Mouse (Mus musculus): ENCODE measurements around the gene Gm21093. TPM values are rescaled to one million over a fixed set of nuclear protein-coding genes. Genes with fewer than 3 reads are reported as not detected.
"Not testable (repeated sequence)": the region's sequence is repeated elsewhere in the genome, so short reads cannot be mapped to it uniquely, and the experiment has no call there.

Gm21093 gene
- polyA plus RNA-seq (2012; rRNA removed), result not detected in 2 replicates

- not testable (repeated sequence) for DNase-seq (ENCODE audit: low read depth, low spot score)
- no CpG with 5 or more reads among the region's 8 CpGs for WGBS
Measured at GRCm38 (mm10) chr4:42034626-42035025, at the start of gene Gm21093. Gene Gm21093, minus strand, starts transcription at chr4:42034726.

Other genes starting within 250 kb of the Gm21093 start
- gene Gm21541, start 131.1 kb downstream of the Gm21093 start, polyA plus RNA-seq (2012; rRNA removed), result 2.0 TPM in 1 of 2 replicates, not detected in the other
- gene Gm20878, start 93.2 kb downstream of the Gm21093 start, polyA plus RNA-seq (2012; rRNA removed), result 0.22 and 0.26 TPM in 2 replicates
- gene Fam205a4, start 68.7 kb downstream of the Gm21093 start, polyA plus RNA-seq (2012; rRNA removed), result not detected in 2 replicates
- not detected in 2 replicates for gene Gm3893, start 56.5 kb upstream of the Gm21093 start, polyA plus RNA-seq (2012; rRNA removed)
- not detected in 2 replicates for gene Gm13304, start 80.1 kb upstream of the Gm21093 start, polyA plus RNA-seq (2012; rRNA removed)
- not detected in 2 replicates for gene Gm13306, start 118.7 kb upstream of the Gm21093 start, polyA plus RNA-seq (2012; rRNA removed)
- not detected in 2 replicates for gene Gm13305, start 133.9 kb upstream of the Gm21093 start, polyA plus RNA-seq (2012; rRNA removed)
- gene Gm10600, start 205.9 kb upstream of the Gm21093 start, polyA plus RNA-seq (2012; rRNA removed), result not detected in 2 replicates
- gene Ccl21b, start 221.0 kb upstream of the Gm21093 start, polyA plus RNA-seq (2012; rRNA removed), result 0.51 TPM in 1 of 2 replicates, not detected in the other

All from large intestine, adult 2 months (tissue).